Mouse (Mus musculus) MEL (cell line): Measurements from ENCODE around the gene Epha3. TPM values are rescaled to one million over a fixed set of nuclear protein-coding genes. Genes with fewer than 3 reads are reported as not detected.
A peak's percentile ranks its signal among the peaks of the same experiment; 100 is the strongest.

Source experiments
- DNase-seq: peaks from one replicate; pipeline ENCODE4 v3.0.0; 2011; ENCODE audit warnings: low read depth, low spot score
- H3K27ac ChIP-seq: 2 replicates; pipeline ENCODE4 v1.5.1; 2012; ENCODE audit warnings: low read depth, mild to moderate bottlenecking, control low read depth, low read length, moderate library complexity; ENCODE audit not compliant: control insufficient read depth
- H3K27me3 ChIP-seq, 2 experiments: fragments of 150-350 bp in 1 of 2; sonication (generic) in 1 of 2; 2 replicates each; pipeline ENCODE4 v1.6.1; 2012; ENCODE audit warnings: low read length in 2 of 2, mild to moderate bottlenecking in 2 of 2, improper control_type of control experiment in 1 of 2, moderate library complexity in 1 of 2; ENCODE audit not compliant: insufficient read depth in 2 of 2, control insufficient read depth in 1 of 2
- H3K36me3 ChIP-seq, 2 experiments: 2 replicates each; pipeline ENCODE4 v1.6.1; 2012 to 2014; ENCODE audit warnings: low read length in 2 of 2, improper control_type of control experiment in 1 of 2, inconsistent platforms in 1 of 2, mild to moderate bottlenecking in 1 of 2; ENCODE audit not compliant: insufficient read depth in 2 of 2, control insufficient read depth in 1 of 2
- H3K4me1 ChIP-seq, 2 experiments: fragments of 150-350 bp in 1 of 2; sonication (generic) in 1 of 2; 2 replicates each; pipeline ENCODE4 v1.6.1; 2012; ENCODE audit warnings: low read length in 2 of 2, improper control_type of control experiment in 1 of 2, mild to moderate bottlenecking in 1 of 2; ENCODE audit not compliant: insufficient read depth in 2 of 2, control insufficient read depth in 1 of 2
- H3K4me3 ChIP-seq, 2 experiments: fragments of 150-350 bp in 1 of 2; sonication (generic) in 1 of 2; 2 replicates each; pipeline ENCODE4 v1.5.1; 2012; ENCODE audit warnings: low read depth in 2 of 2, low read length in 2 of 2, mild to moderate bottlenecking in 2 of 2, moderate library complexity in 2 of 2, control low read depth in 1 of 2, improper control_type of control experiment in 1 of 2; ENCODE audit not compliant: control insufficient read depth in 1 of 2, insufficient read depth in 1 of 2
- H3K79me2 ChIP-seq: 2 replicates; pipeline ENCODE4 v1.6.1; 2012; ENCODE audit warnings: mild to moderate bottlenecking, low read length, moderate library complexity; ENCODE audit not compliant: control insufficient read depth, poor library complexity, insufficient read depth
- H3K9ac ChIP-seq: 2 replicates; pipeline ENCODE4 v1.6.1; 2012; ENCODE audit warnings: low read depth, mild to moderate bottlenecking, control low read depth, low read length, moderate library complexity; ENCODE audit not compliant: control insufficient read depth, poor library complexity, severe bottlenecking
- H3K9me3 ChIP-seq: fragments of 150-350 bp; sonication (generic); replicated peaks from 2 replicates; pipeline ENCODE4 v1.6.1; 2012; ENCODE audit warnings: mild to moderate bottlenecking, low read length, improper control_type of control experiment, moderate library complexity; ENCODE audit not compliant: insufficient read depth
- BHLHE40 ChIP-seq: IDR thresholded peaks from 2 replicates; pipeline ENCODE4 v1.6.1; 2012; ENCODE audit warnings: low read depth, mild to moderate bottlenecking, inconsistent platforms, low read length, improper control_type of control experiment, borderline replicate concordance
- CHD2 ChIP-seq: IDR thresholded peaks from 2 replicates; pipeline ENCODE4 v1.6.1; 2011; ENCODE audit warnings: low read length, improper control_type of control experiment
- E2F4 ChIP-seq: IDR thresholded peaks from 2 replicates; pipeline ENCODE4 v1.6.1; 2011; ENCODE audit warnings: low read depth, low read length, improper control_type of control experiment, borderline replicate concordance
- ELF1 ChIP-seq: IDR thresholded peaks from 2 replicates; pipeline ENCODE4 v1.6.1; 2014; ENCODE audit warnings: low read depth, mild to moderate bottlenecking, inconsistent platforms, low read length, improper control_type of control experiment, moderate library complexity
- EP300 ChIP-seq, 2 experiments: IDR thresholded peaks; 2 replicates each; pipeline ENCODE4 v1.6.1; 2011; ENCODE audit warnings: improper control_type of control experiment in 2 of 2, low read length in 2 of 2, low read depth in 1 of 2, mild to moderate bottlenecking in 1 of 2
- ETS1 ChIP-seq: IDR thresholded peaks from 2 replicates; pipeline ENCODE4 v1.6.1; 2012; ENCODE audit warnings: low read depth, mild to moderate bottlenecking, inconsistent platforms, low read length, improper control_type of control experiment, moderate library complexity
- GABPA ChIP-seq: IDR thresholded peaks from 2 replicates; pipeline ENCODE4 v1.6.1; 2012; ENCODE audit warnings: low read depth, mild to moderate bottlenecking, inconsistent platforms, low read length, improper control_type of control experiment, moderate library complexity
- JUND ChIP-seq: IDR thresholded peaks from 2 replicates; pipeline ENCODE4 v1.6.1; 2011; ENCODE audit warnings: low read depth, mild to moderate bottlenecking, improper control_type of control experiment, low read length
- KAT2A ChIP-seq: conservative IDR thresholded peaks from 2 replicates; pipeline ENCODE4 v1.6.1; 2012; ENCODE audit warnings: low read depth, low read length, improper control_type of control experiment, inconsistent platforms
- MAFK ChIP-seq: IDR thresholded peaks from 2 replicates; pipeline ENCODE4 v1.6.1; 2011; ENCODE audit warnings: low read depth, mild to moderate bottlenecking, low read length, improper control_type of control experiment, borderline replicate concordance
- MAX ChIP-seq: IDR thresholded peaks from 2 replicates; pipeline ENCODE4 v1.6.1; 2011; ENCODE audit warnings: low read length, improper control_type of control experiment
- MAZ ChIP-seq: IDR thresholded peaks from 2 replicates; pipeline ENCODE4 v1.6.1; 2012; ENCODE audit warnings: low read depth, mild to moderate bottlenecking, inconsistent platforms, low read length, improper control_type of control experiment
- MEF2A ChIP-seq: IDR thresholded peaks from 2 replicates; pipeline ENCODE4 v1.6.1; 2014; ENCODE audit warnings: low read depth, mild to moderate bottlenecking, inconsistent platforms, low read length, improper control_type of control experiment; ENCODE audit not compliant: poor library complexity, insufficient replicate concordance, severe bottlenecking; ENCODE audit errors: extremely low read depth
- MXI1 ChIP-seq: IDR thresholded peaks from 2 replicates; pipeline ENCODE4 v1.6.1; 2011; ENCODE audit warnings: mild to moderate bottlenecking, low read depth, low read length, improper control_type of control experiment
- MYB ChIP-seq: IDR thresholded peaks from 2 replicates; pipeline ENCODE4 v1.6.1; 2011; ENCODE audit warnings: mild to moderate bottlenecking, low read depth, low read length, improper control_type of control experiment
- MYC ChIP-seq: IDR thresholded peaks from 2 replicates; pipeline ENCODE4 v1.6.1; 2011; ENCODE audit warnings: low read depth, mild to moderate bottlenecking, low read length, improper control_type of control experiment, moderate library complexity
- NELFE ChIP-seq: IDR thresholded peaks from 2 replicates; pipeline ENCODE4 v1.6.1; 2011; ENCODE audit warnings: low read depth, low read length, improper control_type of control experiment
- NRF1 ChIP-seq: IDR thresholded peaks from 2 replicates; pipeline ENCODE4 v1.6.1; 2014; ENCODE audit warnings: low read depth, mild to moderate bottlenecking, inconsistent platforms, low read length, improper control_type of control experiment, moderate library complexity; ENCODE audit not compliant: poor library complexity, insufficient read depth, severe bottlenecking
- POLR2AphosphoS2 ChIP-seq: IDR thresholded peaks from 2 replicates; pipeline ENCODE4 v1.6.1; 2011; ENCODE audit warnings: low read length, improper control_type of control experiment
- POLR2AphosphoS5 ChIP-seq: IDR thresholded peaks from 2 replicates; pipeline ENCODE4 v1.6.1; 2012; ENCODE audit warnings: low read depth, borderline replicate concordance, mild to moderate bottlenecking, inconsistent platforms, low read length, moderate library complexity, mixed read lengths
- RAD21 ChIP-seq: IDR thresholded peaks from 2 replicates; pipeline ENCODE4 v1.6.1; 2011; ENCODE audit warnings: mild to moderate bottlenecking, low read depth, low read length, improper control_type of control experiment
- SMC3 ChIP-seq: IDR thresholded peaks from 2 replicates; pipeline ENCODE4 v1.6.1; 2011; ENCODE audit warnings: low read depth, low read length, improper control_type of control experiment
- TAL1 ChIP-seq: IDR thresholded peaks from 2 replicates; pipeline ENCODE4 v1.6.1; 2012; ENCODE audit warnings: mild to moderate bottlenecking, inconsistent platforms, low read length, moderate library complexity, mixed read lengths
- TBP ChIP-seq: IDR thresholded peaks from 2 replicates; pipeline ENCODE4 v1.8.0; 2011; ENCODE audit warnings: low read depth, low read length, improper control_type of control experiment
- TCF12 ChIP-seq: IDR thresholded peaks from 2 replicates; pipeline ENCODE4 v1.6.1; 2014; ENCODE audit warnings: low read depth, mild to moderate bottlenecking, inconsistent platforms, low read length, improper control_type of control experiment, moderate library complexity
- UBTF ChIP-seq: IDR thresholded peaks from 2 replicates; pipeline ENCODE4 v1.6.1; 2012; ENCODE audit warnings: low read depth, mild to moderate bottlenecking, inconsistent platforms, low read length, improper control_type of control experiment, moderate library complexity, borderline replicate concordance; ENCODE audit not compliant: insufficient read depth
- USF1 ChIP-seq: IDR thresholded peaks from 2 replicates; pipeline ENCODE4 v1.6.1; 2014; ENCODE audit warnings: low read depth, mild to moderate bottlenecking, inconsistent platforms, low read length, improper control_type of control experiment, moderate library complexity
- USF2 ChIP-seq, 2 experiments: IDR thresholded peaks; 2 replicates each; pipeline ENCODE4 v1.6.1; 2011 to 2012; ENCODE audit warnings: improper control_type of control experiment in 2 of 2, low read length in 2 of 2, borderline replicate concordance in 1 of 2, inconsistent platforms in 1 of 2, low read depth in 1 of 2, mild to moderate bottlenecking in 1 of 2; ENCODE audit not compliant: insufficient read depth in 1 of 2
- ZC3H11A ChIP-seq: IDR thresholded peaks from 2 replicates; pipeline ENCODE4 v1.6.1; 2012; ENCODE audit warnings: low read depth, mild to moderate bottlenecking, inconsistent platforms, low read length, improper control_type of control experiment
- ZKSCAN1 ChIP-seq: IDR thresholded peaks from 2 replicates; pipeline ENCODE4 v1.6.1; 2012; ENCODE audit warnings: low read depth, mild to moderate bottlenecking, inconsistent platforms, low read length, improper control_type of control experiment, moderate library complexity
- ZMIZ1 ChIP-seq: IDR thresholded peaks from 2 replicates; pipeline ENCODE4 v1.6.1; 2012; ENCODE audit warnings: low read depth, mild to moderate bottlenecking, inconsistent platforms, low read length, improper control_type of control experiment, moderate library complexity
- ZNF384 ChIP-seq: IDR thresholded peaks from 2 replicates; pipeline ENCODE4 v1.6.1; 2012; ENCODE audit warnings: low read depth, mild to moderate bottlenecking, inconsistent platforms, low read length, improper control_type of control experiment
- polyA plus RNA-seq, 2 experiments: library from polyadenylated mRNA; stranded (reverse) in 1 of 2; unstranded in 1 of 2; fragments of >175 nt in 1 of 2; fragments of >200 nt in 1 of 2; gene quantifications; 2 replicates each; pipeline versions ENCODE4 v1.2.1 to v1.2.4; 2012; ENCODE audit warnings: low replicate concordance in 2 of 2, low read depth in 1 of 2; ENCODE audit not compliant: insufficient read length in 2 of 2, insufficient read depth in 1 of 2, missing spikeins in 1 of 2
- total RNA-seq: library from RNA; depleted of rRNA; stranded (reverse); fragments of 300-350 nt; gene quantifications from 2 replicates; pipeline ENCODE4 v1.2.3, GENCODE M21; 2012

Gene Epha3
- total and polyA plus RNA-seq, 3 experiments: not detected

DNA sequence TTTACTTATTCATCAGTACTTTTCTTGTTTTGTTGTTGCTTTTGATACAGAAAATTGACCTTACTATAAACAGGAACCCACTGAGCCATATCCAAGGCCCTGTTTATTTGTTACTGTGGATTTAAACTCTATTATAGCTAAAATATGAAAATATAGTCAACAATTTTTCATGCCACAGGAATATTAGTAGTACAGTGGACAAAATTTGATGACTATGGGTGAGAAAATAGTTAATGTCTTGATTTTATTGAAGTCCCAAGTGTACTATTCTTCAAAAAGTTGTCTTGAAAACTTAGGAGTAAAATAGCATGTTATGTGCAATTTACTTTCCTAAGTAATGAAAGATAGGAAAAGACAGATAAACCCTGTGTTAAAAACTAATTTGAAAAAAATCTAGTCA lies 217.4 kb downstream of the Epha3 start:
- TF ChIP-seq MEF2A: no peak
- TF ChIP-seq CHD2: no peak
- no peak for TF ChIP-seq JUND
- TF ChIP-seq POLR2AphosphoS2: peak; percentile 50; the same call in 1 of the 2 replicates
- TF ChIP-seq EP300 (IDR thresholded peaks at IDR 0.05; ENCODE audit: low read depth in 1 of 2, low read length in 2 of 2): no peak
- peak; percentile 91 for TF ChIP-seq ZMIZ1
- TF ChIP-seq KAT2A: no peak
- no peak for TF ChIP-seq USF2 (IDR thresholded peaks at IDR 0.05; ENCODE audit: borderline replicate concordance in 1 of 2, insufficient read depth in 1 of 2, low read depth in 1 of 2, low read length in 2 of 2)
- no peak for TF ChIP-seq ZNF384
- no peak for TF ChIP-seq SMC3
- no peak for TF ChIP-seq ELF1
- TF ChIP-seq E2F4: no peak
- no peak for TF ChIP-seq UBTF
- TF ChIP-seq ZC3H11A: no peak
- no peak for TF ChIP-seq MYC
- no peak for TF ChIP-seq MYB
- no peak for TF ChIP-seq NELFE
- TF ChIP-seq BHLHE40: no peak
- no peak for TF ChIP-seq MXI1
- no peak for TF ChIP-seq TCF12
- no peak for TF ChIP-seq MAZ
- no peak for TF ChIP-seq NRF1
- TF ChIP-seq TBP: peak; percentile 42; the same call in 1 of the 2 replicates
- no peak for TF ChIP-seq MAX
- TF ChIP-seq MAFK: no peak
- TF ChIP-seq TAL1: no peak
- no peak for TF ChIP-seq ZKSCAN1
- no peak for TF ChIP-seq RAD21
- no peak for TF ChIP-seq USF1
- peak; percentile 55 for TF ChIP-seq ETS1
- no peak for TF ChIP-seq POLR2AphosphoS5
- TF ChIP-seq GABPA: no peak
- Histone ChIP-seq H3K4me1 (no peaks in the 10 kb centered on the region; a peak in 1 of 4 replicates), H3K79me2 (no peaks in the 10 kb centered on the region), H3K4me3 (peak overlapping the region in 1 of 2 experiments; percentile 45; a peak in 2 of 4 replicates), H3K9ac (no peak overlapping the region), H3K36me3 (no peaks in the 10 kb centered on the region; a peak in 1 of 4 replicates), H3K27me3 (no peaks in the 10 kb centered on the region), H3K27ac (no peak overlapping the region), H3K9me3 (no peaks in the 10 kb centered on the region)
- peak; percentile 5 for DNase-seq
